Mouse (Mus musculus): ENCODE data around the gene Tk2. TPM values are rescaled to one million over a fixed set of nuclear protein-coding genes. Genes with fewer than 3 reads are reported as not detected.
A peak's percentile ranks its signal among the peaks of the same experiment; 100 is the strongest.

Gene Tk2
- total RNA-seq, 2 experiments from 2014 or later = 38.5 to 39.9 TPM

DNA sequence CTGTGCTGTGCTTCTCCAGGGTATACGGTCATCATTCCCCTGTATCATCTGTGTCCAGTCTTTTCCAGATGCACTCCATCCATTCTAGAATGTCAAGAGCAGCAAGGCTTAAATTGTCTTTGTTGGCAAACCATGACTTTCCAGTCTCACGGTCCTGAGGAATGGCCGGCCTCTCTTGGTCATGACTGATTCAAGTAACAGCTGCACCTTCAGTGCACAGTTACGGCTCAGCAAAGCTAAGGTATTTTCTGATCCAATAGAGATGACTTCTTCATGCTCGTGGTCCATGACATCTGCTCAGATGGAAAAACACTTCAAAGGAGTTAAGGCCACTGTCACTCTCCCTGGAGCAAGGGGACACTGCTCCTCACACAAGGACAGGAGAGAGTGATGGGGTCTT, 21.3 kb downstream of the Tk2 start:
- no peak for DNase-seq (ENCODE audit: low spot score in 2 of 2)

DNA sequence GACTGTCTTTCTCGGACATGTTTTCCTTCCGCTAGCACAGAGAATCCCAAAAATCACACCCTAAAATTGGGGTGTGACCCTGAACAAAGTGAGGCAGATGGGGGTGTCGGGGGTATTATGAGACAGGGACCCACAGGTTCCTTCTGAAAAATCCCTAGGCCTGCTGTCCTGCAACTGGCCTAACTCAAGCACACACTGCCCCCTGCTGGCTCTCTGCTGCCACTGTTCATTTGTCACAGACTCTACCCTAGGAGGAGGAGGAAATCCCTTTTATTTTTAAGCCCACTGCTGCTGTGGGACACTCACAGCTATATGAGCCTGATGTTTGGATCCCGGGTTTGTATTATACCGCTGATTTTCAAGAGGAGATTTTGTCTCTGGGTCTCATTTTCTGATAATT, 28.6 kb downstream of the Tk2 start:
- peak; percentile 56 to 84 for DNase-seq (ENCODE audit: low spot score in 2 of 2)

DNA sequence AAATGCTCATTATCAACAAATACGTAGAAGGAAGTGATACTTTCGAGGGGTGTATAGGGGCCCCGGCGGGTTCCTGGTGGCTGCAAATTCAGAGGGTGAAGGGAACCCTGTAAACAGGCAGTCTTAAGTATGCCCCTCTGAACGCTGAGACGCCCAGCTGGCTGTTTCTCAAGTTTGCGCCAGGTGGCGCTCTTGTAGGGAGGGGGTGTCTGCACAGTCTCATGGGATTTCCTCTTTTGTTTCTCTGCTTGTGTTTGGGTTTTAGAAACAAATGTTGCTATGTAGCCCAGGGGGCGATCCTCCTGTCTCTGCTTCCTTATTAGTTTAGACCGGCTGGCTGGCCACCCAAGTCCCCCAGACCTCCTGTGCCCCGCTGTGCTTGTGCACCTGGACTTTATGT, 29.3 kb downstream of the Tk2 start:
- DNase-seq (ENCODE audit: low spot score in 2 of 2) = peak; percentile 30 to 52

DNA sequence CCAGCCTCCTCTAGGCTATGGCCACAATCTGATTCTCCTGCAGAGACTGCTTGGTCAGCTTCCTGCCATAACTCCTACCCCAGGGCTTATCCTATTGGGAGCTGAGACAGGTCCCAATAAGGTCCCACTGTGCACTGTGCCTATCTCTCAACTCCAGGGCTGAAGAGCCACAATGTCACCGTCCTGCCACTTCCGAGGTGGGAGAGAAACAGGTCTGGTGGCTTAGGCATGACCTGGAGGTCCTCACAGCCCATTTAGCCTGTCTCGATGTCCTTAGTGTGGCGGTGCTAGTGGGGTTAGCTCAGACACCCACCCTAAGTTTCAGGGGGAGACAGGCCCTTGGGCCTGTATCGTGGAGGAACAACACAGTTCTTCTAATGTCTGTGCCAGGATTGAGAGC, 30.8 kb downstream of the Tk2 start:
- no peak for DNase-seq (ENCODE audit: low spot score in 2 of 2)

DNA sequence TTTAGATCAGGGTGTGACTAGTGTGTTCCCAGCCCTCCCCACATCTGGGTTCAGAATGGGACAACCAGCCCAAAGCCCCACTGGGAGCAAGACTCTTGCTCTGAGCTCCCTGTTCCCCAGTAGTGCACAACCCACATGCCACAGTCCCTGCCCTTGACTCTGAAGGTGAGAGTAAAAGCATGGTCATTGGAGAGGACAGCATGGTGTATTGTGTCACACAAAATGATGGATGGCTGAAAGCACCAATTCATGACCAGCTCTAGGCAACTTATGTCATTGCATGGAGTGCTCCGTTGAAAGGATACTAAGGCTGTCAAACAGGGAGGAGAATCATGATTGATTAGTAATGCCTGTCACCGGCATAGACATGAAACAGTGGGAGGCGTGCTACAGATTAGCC, 43.1 kb downstream of the Tk2 start:
- DNase-seq (ENCODE audit: low spot score in 2 of 2) = no peak

DNA sequence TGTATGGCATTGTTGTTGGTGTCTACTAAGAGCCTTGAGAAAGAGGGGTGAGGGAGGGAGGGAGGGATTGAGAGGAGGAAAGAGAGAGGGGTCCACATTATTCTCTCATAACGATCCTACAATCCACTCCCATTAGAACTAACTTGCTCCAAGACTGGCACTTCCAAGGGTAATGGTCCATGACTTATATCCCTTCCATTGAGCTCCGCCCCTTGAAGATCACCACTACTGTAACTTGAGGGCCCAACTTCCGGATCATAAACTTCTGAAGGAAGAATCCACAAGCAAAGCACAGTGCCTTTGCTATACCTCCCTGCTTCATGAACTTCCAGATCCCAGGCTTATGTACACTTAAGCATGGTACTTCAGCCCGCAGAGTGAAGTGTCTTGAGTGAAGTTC, 46.0 kb downstream of the Tk2 start:
- DNase-seq (ENCODE audit: low spot score in 2 of 2) = no peak

DNA sequence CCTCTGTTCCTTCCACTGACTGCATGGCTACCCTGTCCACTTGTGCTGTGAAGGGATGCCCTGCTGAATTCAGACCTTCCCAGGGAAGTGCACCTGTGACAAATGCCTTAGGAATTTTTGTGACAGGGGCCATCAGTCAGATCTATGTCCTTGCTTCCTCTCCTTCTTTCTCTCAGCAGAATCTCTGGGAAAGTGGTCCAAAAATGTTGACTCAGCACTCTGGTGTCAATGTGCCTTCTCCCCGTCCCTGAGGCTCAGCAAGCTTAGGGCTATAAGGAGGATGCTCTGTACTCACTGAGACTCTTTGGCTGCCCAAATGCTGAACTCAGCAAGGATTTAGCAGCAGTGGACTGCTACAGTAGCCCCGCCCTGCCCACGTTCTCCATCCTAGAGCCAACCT, 46.7 kb downstream of the Tk2 start:
- DNase-seq (ENCODE audit: low spot score in 2 of 2) = no peak

DNA sequence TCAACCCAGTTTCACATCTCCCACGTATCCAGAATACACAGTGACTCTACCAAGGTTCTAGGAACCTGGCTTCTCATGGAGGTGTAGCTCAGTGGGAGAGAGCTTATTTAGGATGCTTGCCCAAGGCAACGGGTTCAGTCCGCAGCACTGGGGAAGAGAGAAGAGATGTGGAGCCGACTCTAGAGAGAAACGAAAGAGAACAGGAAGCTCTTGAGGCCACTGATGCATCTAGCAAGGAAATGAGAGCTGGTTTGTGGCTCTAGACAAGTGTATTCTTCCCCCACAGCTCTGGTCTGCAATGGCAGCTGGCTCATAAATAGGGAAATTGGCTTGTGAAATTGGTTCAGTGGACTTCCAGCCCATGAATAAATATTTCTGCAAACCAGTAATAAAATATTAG, 48.6 kb downstream of the Tk2 start:
- no peak for DNase-seq (ENCODE audit: low spot score in 2 of 2)

DNA sequence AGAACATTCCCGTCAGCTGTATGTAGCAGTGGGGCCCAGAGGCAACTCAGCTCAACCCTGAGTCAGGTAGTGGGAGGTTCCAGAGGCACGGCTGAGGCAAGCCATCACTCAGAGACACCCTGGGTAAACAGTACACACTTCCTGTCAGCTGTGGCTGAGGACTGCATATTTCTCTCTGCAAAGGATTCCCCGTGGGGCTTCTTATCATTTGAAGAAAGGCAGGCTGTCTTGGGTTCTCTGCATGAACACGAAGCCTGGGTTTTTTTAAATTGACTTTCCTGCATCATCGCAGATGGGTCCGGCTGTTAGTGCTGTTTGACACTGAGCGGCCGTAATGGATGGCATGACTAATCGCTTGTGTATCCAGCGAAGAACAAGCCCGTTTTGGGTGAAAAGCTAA, 56.9 kb downstream of the Tk2 start:
- DNase-seq (ENCODE audit: low spot score in 2 of 2) = no peak

DNA sequence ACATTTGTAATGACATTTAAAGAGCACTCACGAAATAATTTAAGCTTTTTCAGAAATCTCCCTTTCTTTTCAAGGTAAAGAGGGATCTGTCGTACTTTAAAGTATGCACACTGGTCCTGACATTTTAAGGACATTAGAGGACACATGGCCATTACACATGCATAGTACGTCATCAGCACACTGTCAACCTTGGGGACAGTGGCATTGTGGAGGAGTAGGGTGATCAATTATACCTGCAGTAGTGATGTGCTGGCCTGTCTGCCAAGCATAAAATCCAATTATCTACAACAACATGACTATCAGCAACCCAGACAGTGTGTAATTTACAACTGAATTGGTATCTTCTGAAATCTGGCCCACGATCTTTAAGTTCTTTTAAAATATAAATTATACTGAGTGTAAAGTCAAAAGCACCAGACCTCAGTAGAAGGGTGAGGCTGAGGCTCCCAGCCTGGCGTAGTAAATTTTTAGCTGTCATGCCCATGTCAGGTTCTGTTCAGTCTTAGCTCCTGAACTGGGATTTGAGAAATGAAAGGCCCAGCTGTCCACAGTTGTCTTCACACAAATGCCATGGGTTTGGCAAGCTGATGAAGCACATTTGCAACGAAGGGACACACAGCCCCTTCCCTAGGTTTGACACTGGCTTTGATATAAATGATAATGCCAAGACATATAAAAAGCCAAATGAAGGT, 57.4 kb downstream of the Tk2 start:
- no peak for DNase-seq (ENCODE audit: low spot score in 2 of 2)

DNA sequence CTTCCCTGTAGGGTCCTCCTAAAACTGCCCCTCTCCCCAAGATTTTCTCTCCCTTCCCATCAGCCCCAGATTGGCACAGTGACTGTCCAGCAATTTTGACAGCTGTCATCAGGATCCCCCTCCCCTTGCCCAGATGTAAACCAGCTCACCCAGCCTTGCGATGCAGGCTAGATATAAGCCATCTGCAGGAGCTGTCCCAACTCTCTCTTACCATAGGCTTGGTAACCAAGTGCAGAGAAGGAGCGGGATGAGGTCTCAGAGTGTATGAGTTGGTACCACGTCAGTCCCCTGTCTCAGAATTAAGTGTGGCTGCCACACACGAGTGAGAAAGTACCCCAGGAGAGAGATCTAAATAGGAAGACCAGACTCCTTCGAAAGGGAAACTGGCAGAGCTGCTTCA, 59.9 kb downstream of the Tk2 start:
- DNase-seq (ENCODE audit: low spot score in 2 of 2) = no peak

DNA sequence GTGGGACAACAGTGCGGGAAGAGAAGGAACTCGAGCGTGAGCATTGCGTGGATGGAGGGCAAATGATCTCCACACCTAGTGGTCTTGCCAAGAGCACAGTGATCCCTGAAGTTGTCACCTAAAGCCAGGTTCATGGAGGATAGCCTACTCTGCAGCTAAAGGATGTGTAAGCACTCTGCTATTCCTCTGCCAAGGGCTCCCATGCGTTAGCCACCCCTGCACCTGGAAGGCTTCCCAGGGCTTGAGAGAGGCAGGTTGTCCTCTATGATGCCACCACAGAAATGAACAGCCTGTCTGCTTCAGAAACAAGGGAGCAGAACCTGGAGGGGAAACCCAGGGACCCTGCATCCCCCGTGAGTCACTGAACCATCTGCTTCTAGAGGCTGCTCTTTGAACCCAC, 60.7 kb downstream of the Tk2 start:
- DNase-seq (ENCODE audit: low spot score in 2 of 2) = no peak

DNA sequence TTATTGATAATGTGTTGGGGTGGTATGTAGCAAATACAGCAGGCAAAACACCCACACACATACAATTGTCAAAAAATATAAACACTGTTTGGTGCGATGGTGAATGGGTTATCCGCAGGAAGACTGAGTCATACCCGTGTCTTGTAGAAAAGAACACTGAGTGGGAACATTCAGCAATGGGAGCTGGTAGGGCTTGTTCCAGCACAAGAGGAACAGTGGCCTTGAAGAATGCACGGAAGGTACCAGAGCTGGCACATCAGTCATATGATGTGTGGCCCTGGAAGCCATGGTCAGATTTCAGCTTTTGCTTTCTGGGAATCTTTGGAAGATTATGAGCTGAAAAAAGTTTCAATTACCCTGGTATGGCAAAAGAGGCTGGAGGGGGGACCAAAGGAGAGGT, 61.5 kb downstream of the Tk2 start:
- DNase-seq (ENCODE audit: low spot score in 2 of 2) = no peak

DNA sequence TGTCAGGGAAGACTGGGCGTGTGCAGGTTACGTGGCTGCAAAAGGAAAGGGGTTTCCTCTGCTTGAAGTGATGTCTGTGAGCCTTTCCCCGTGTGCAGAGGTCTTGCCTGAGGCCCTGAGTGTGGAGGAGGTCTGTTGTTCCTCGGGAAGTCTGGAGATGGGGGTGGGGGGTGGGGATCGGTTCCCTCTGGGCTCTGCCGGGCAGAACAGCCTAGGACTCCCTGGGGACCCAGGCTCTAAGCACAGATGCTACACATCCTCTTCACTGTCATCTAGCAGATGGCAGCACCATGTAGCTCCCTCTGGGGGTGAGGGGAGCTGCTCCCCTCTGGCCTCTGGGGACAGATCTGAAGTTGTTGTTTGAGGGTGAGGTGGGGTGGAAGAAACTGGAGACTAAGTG, 63.5 kb downstream of the Tk2 start:
- DNase-seq (ENCODE audit: low spot score in 2 of 2) = no peak

DNA sequence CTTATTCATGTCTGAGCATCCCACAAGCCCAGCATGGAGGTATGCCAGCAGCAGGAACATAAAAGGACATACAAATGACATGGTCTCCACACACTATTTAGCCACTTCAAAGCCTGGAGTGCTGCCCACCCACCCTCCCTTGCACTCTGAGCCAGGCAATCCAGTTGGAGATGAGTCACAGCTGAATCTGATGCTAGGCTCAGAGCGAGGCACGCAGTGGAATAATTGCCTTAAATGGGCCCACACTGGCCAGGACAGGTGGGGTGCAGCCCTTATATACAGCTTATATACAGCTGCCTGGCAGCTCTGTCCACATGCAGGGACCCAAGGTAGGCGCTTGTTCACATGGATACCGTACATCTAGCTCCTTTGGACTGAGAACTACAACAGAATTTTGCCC, 71.3 kb downstream of the Tk2 start:
- peak in 1 of 2 experiments; percentile 28 for DNase-seq (ENCODE audit: low spot score in 2 of 2)

Other genes starting within 250 kb of the Tk2 start
- gene Cdh5, start 146.9 kb downstream of the Tk2 start, total RNA-seq (2021) = 1 to 10 TPM; 7.7 to 7.9 TPM
- gene Bean1, start 78.1 kb downstream of the Tk2 start, total RNA-seq (2021) = 1 to 10 TPM; 6.0 to 7.2 TPM
- 1 to 10 TPM; 6.1 to 8.1 TPM for gene Cklf, start 2.3 kb upstream of the Tk2 start, total RNA-seq (2021)
- not detected for gene Cmtm2a, start 44.6 kb upstream of the Tk2 start, total RNA-seq (2021)
- not detected for gene Gm45711, start 61.5 kb upstream of the Tk2 start, total RNA-seq (2021)
- not detected for gene Cmtm1, start 61.6 kb upstream of the Tk2 start, total RNA-seq (2021)
- gene Gm11020, start 73.0 kb upstream of the Tk2 start, total RNA-seq (2021) = not detected
- gene Cmtm2b, start 73.7 kb upstream of the Tk2 start, total RNA-seq (2021) = not detected
- gene Cmtm3, start 90.9 kb upstream of the Tk2 start, total RNA-seq (2021) = 10 to 100 TPM; 12.0 to 14.2 TPM
- gene Cmtm4, start 147.2 kb upstream of the Tk2 start, total RNA-seq (2021) = 10 to 100 TPM; 63.3 to 73.1 TPM
- gene Dync1li2, start 194.5 kb upstream of the Tk2 start, total RNA-seq (2021) = 100 to 1,000 TPM; 258 to 289 TPM

Measured in layer of hippocampus, adult 18-20 months (tissue).